Comparison of ENCODE assay signal across 8 mouse cellular contexts in genomic region chr12:71748731-71749130, GRCm38 (mm10).
DNase-seq lines count a peak whose midpoint lies in the region; ATAC-seq lines count a peak whose summit lies in the region.

No protein-coding gene starts in this region.

- intact Hi-C loops in heart, postnatal 36 days (cut with DNase I), result no loop called here

- peak; percentile 98 for DNase-seq in NIH3T3 (ENCODE audit: low read depth)
- peak; percentile 72 for DNase-seq in brain, embryonic 18.5 days (ENCODE audit: low read depth, low spot score)
- peak; percentile 58 to 72 for DNase-seq in frontal cortex, postnatal 14 days (ENCODE audit: low spot score in 2 of 2)
- peak; percentile 61 to 74 for DNase-seq in heart, postnatal 36 days
- DNase-seq in layer of hippocampus, postnatal 10 days (ENCODE audit: low spot score in 2 of 2), result peak; percentile 70 to 81
- DNase-seq in embryo, embryonic 11 days, result no peak
- DNase-seq in natural killer cell, adult 2 months (ENCODE audit: low spot score in 2 of 2), result no peak

- ATAC-seq in megakaryocyte progenitor cell, adult 5-6 weeks (replicated peaks; ENCODE audit: poor library complexity), result peak; percentile 63

Comparison
In these comparisons a context has a peak if more than half of its experiments do, and no peak if none do; other contexts are left out.
1. DNase-seq: peak in NIH3T3 (single experiment), brain, embryonic 18.5 days (single experiment), frontal cortex, postnatal 14 days (2 of 2), heart, postnatal 36 days (2 of 2) and layer of hippocampus, postnatal 10 days (2 of 2); none in embryo, embryonic 11 days (single experiment) and natural killer cell, adult 2 months (0 of 2).